Mouse (Mus musculus) v-Abl transformed pro-B cells (cell line): Measurements from ENCODE around the gene Pabpc1l.

Source experiments
- in situ Hi-C, 2 experiments: fragments of 400-800 bp; cut with MboI; formaldehyde crosslinking; loops; one replicate each; pipeline ENCODE4 v1.15.1; 2025; ENCODE audit not compliant: unreplicated experiment in 2 of 2

Pabpc1l gene

GRCm38 (mm10) chr2:164082175-164082574 lies 56.9 kb downstream of the Pabpc1l start:
- in situ Hi-C loops, result loop anchor here in 1 of 2 experiments (5.0 kb wide), 1 partner anchor 440 kb away; no protein-coding TSS in a partner anchor

GRCm38 (mm10) chr2:164083609-164084341 lies 58.5 kb downstream of the Pabpc1l start:
- in situ Hi-C loops, result loop anchor here in 1 of 2 experiments (5.0 kb wide), 1 partner anchor 441 kb away; no protein-coding TSS in a partner anchor

- in situ Hi-C loops, result loop anchor here in 1 of 2 experiments (5.0 kb wide), 1 partner anchor 442 kb away; no protein-coding TSS in a partner anchor
Measured at GRCm38 (mm10) chr2:164084342-164084700, 59.1 kb downstream of the Pabpc1l start.

- in situ Hi-C loops, result no loop called here
Measured at GRCm38 (mm10) chr2:164087416-164088017, 62.3 kb downstream of the Pabpc1l start.

DNA sequence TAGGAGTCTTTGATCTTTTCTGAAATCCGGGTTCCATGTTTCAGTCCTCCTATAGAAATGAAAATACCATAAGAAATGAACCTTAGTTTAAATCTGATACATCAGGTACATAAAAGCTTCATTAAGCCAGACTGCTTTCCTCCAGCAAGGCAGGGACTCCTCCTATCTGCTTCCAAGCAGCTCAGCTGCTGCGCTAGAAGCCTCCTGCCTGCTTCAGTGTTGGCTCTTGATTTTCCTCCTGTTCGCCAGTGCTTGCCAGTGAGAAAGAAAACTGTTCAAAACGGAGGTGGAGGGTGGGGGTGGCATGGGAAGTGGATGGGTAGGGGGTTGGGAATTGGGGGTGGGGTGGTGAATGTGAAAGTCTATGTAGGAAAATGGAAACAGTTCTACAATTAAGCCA lies 64.3 kb downstream of the Pabpc1l start:
- in situ Hi-C loops, result no loop called here

DNA sequence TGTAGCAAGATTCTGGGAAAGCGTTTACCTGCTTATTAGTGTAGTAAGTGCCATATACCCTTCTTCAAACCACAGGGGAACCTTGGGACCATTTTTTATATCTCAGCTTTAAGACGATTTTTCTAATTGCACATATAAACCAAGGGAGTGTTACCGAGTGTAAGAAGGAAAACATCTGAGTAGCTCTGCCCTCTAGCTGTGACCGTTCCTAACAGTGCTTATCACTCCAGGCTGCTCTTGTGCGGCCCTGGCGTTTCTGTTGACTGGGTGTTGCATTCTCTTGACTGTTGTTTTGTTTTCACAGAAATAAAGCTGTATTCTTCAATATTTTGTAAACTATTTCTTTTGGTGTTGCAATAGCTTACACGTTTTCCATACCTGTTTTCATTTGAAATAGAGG lies 68.9 kb downstream of the Pabpc1l start:
- in situ Hi-C loops, result no loop called here

DNA sequence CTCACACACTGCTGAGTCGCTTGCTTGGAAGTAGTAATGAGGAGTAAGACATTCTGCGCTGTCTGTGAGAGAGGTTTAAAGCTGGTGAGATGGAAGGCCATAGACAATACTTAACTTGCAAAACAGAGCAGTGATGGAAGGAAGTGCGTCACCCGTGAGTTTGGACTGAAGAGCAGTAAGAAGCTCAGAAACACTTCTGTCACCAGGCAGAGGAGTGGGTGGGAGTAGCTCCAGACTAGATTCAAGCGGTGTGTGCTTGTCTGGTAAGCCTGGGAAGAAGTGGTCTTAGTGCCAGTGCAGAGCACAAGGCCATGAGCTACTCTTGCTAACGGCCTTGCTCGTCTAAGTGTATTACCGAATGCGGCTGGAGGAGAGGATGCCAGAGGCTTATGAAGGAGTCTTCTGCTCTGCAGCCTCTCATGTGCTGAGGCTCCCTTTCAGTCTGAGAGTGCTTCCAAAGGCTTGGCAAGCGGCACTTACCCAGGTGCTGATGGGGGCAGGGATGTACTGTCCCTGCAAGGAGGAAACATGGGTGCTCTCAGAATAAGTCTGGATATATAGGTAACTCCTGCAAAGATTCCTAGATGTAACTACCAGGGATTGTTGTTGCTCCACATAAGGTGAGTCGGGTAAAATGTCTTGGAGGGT lies 73.5 kb downstream of the Pabpc1l start:
- in situ Hi-C loops, result no loop called here
